Mouse (Mus musculus): Measurements from ENCODE around the gene Mettl1.

DNA sequence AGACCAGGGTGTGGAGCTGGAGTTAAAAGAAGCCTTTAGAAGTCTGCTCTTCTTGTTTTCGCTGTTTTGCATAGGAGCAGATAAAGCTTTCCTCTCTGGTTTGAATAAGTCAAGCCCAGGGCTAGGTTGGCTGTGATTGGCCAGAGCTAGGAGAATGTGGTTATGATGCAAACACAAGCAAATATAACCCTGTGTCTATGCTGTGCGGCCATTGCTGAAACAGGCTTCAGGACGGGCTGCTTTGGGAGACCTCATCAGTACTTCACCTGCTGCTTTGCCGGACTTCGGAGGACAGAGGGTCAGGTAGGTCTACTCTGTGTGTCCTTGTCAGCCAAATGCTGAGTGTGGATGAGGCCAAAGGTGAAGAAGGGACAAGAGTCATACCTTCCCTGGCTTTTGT is 40.7 kb upstream of the Mettl1 start, which contains the start of gene Avil:
- no peak for TF ChIP-seq CTCF (IDR thresholded peaks at IDR 0.05; ENCODE audit: low read depth, low read length)
- no peak for TF ChIP-seq POLR2A (IDR thresholded peaks at IDR 0.05; ENCODE audit: borderline replicate concordance, low read depth, low read length)
